Mouse (Mus musculus): ENCODE measurements around the gene Myh10. TPM values are rescaled to one million over a fixed set of nuclear protein-coding genes. Genes with fewer than 3 reads are reported as not detected.

Myh10 gene
- total RNA-seq, 4 experiments from 2014 or later = 21.6 to 24.0 (median 22.9) TPM

GRCm38 (mm10) chr11:68859943-68860593 lies 168.7 kb downstream of the Myh10 start:
- no peak for DNase-seq (ENCODE audit: low spot score)

GRCm38 (mm10) chr11:68862260-68862659 lies 170.9 kb downstream of the Myh10 start:
- DNase-seq (ENCODE audit: low spot score) = no peak

GRCm38 (mm10) chr11:68863631-68864091 lies 172.3 kb downstream of the Myh10 start:
- DNase-seq (ENCODE audit: low spot score) = no peak

GRCm38 (mm10) chr11:68864544-68865189 lies 173.3 kb downstream of the Myh10 start:
- DNase-seq (ENCODE audit: low spot score) = peak; percentile 94

Other genes starting within 250 kb of the Myh10 start
- 1 to 10 TPM; 2.4 to 6.9 (median 3.8) TPM for gene Pik3r6, start 188.5 kb upstream of the Myh10 start, total RNA-seq (2022)
- under 1 TPM in 3 of 4 experiments, not detected in 1; 0.11 to 0.25 (median 0.16) TPM for gene Mfsd6l, start 135.4 kb upstream of the Myh10 start, total RNA-seq (2022)
- gene Ccdc42, start 104.5 kb upstream of the Myh10 start, total RNA-seq (2022) = not detected
- 10 to 100 TPM; 53.9 to 67.7 (median 65.2) TPM for gene Ndel1, start 180.3 kb downstream of the Myh10 start, total RNA-seq (2022)
- under 1 TPM in 3 of 4 experiments, not detected in 1; 0.11 to 0.28 (median 0.17) TPM for gene Rnf222, start 197.0 kb downstream of the Myh10 start, total RNA-seq (2022)
- gene Rpl26, start 210.0 kb downstream of the Myh10 start, total RNA-seq (2022) = 100 to 1,000 TPM; 676 to 808 (median 721) TPM
- gene Odf4, start 235.5 kb downstream of the Myh10 start, total RNA-seq (2022) = under 1 TPM in 1 of 4 experiments, not detected in 3; 0.44 TPM

Measured in heart, adult 8-10 months (tissue).